Mouse (Mus musculus): ENCODE data around the gene Pzp. TPM values are rescaled to one million over a fixed set of nuclear protein-coding genes. Genes with fewer than 3 reads are reported as not detected.

Pzp gene
- polyA plus RNA-seq, 1 experiment from 2014 or later: 0.35 TPM

GRCm38 (mm10) chr6:128460729-128461503, 65.6 kb downstream of the Pzp start:
- Histone ChIP-seq H3K4me2 (replicated peaks; ENCODE audit: low read depth, low read length) (no peak overlapping the region), H3K4me3 (ENCODE audit: low read depth, low read length) (no peak overlapping the region), H3K9ac (replicated peaks; ENCODE audit: low read depth) (no peak overlapping the region), H3K36me3 (ENCODE audit: insufficient read depth, low read length) (no peaks in the 10 kb centered on the region), H3K27ac (ENCODE audit: low read length) (no peak overlapping the region), H3K9me3 (ENCODE audit: low read length) (no peaks in the 10 kb centered on the region), H3K27me3 (replicated peaks; ENCODE audit: insufficient read depth, low read length) (no peaks in the 10 kb centered on the region), H3K4me1 (ENCODE audit: insufficient read depth, low read depth, low read length) (no peaks in the 10 kb centered on the region)
- WGBS: 74% methylated on average over 14 of the region's 14 CpGs
- TF ChIP-seq EP300 (IDR thresholded peaks at IDR 0.05) (no peak), CTCF (IDR thresholded peaks at IDR 0.05) (no peak)
- no peak for DNase-seq (ENCODE audit: low spot score)
- ATAC-seq: no peak

GRCm38 (mm10) chr6:128460321-128460720, 66.2 kb downstream of the Pzp start:
- Histone ChIP-seq H3K27me3 (replicated peaks; ENCODE audit: insufficient read depth, low read length) (no peaks in the 10 kb centered on the region), H3K9ac (replicated peaks; ENCODE audit: low read depth) (no peak overlapping the region), H3K4me2 (replicated peaks; ENCODE audit: low read depth, low read length) (no peak overlapping the region), H3K4me3 (ENCODE audit: low read depth, low read length) (no peak overlapping the region), H3K4me1 (ENCODE audit: insufficient read depth, low read depth, low read length) (no peaks in the 10 kb centered on the region), H3K27ac (ENCODE audit: low read length) (no peak overlapping the region), H3K9me3 (ENCODE audit: low read length) (no peaks in the 10 kb centered on the region), H3K36me3 (ENCODE audit: insufficient read depth, low read length) (no peaks in the 10 kb centered on the region)
- no peak for DNase-seq (ENCODE audit: low spot score)
- no peak for ATAC-seq
- no peak for TF ChIP-seq CTCF (IDR thresholded peaks at IDR 0.05)
- TF ChIP-seq EP300 (IDR thresholded peaks at IDR 0.05): no peak
- 28% methylated on average over 2 of the region's 2 CpGs for WGBS

- no peak for DNase-seq (ENCODE audit: low spot score)
- no peak overlapping the region for H3K4me3 ChIP-seq (ENCODE audit: low read depth, low read length)
- H3K27ac ChIP-seq (ENCODE audit: low read length): no peak overlapping the region
- H3K27me3 ChIP-seq (replicated peaks; ENCODE audit: insufficient read depth, low read length): no peaks in the 10 kb centered on the region
- TF ChIP-seq EP300 (IDR thresholded peaks at IDR 0.05): no peak
- TF ChIP-seq CTCF (IDR thresholded peaks at IDR 0.05): no peak
- 77% methylated on average over 5 of the region's 5 CpGs for WGBS
- no peaks in the 10 kb centered on the region for H3K4me1 ChIP-seq (ENCODE audit: insufficient read depth, low read depth, low read length)
- H3K4me2 ChIP-seq (replicated peaks; ENCODE audit: low read depth, low read length): no peak overlapping the region
- H3K9me3 ChIP-seq (ENCODE audit: low read length): no peaks in the 10 kb centered on the region
- H3K36me3 ChIP-seq (ENCODE audit: insufficient read depth, low read length): no peaks in the 10 kb centered on the region
- no peak for ATAC-seq
- H3K9ac ChIP-seq (replicated peaks; ENCODE audit: low read depth): no peak overlapping the region
These were observed 69.3 kb downstream of the Pzp start for GRCm38 (mm10) chr6:128457186-128457585.

GRCm38 (mm10) chr6:128455835-128456605, 70.5 kb downstream of the Pzp start:
- TF ChIP-seq EP300 (IDR thresholded peaks at IDR 0.05) (no peak), CTCF (IDR thresholded peaks at IDR 0.05) (no peak)
- Histone ChIP-seq H3K36me3 (ENCODE audit: insufficient read depth, low read length) (no peaks in the 10 kb centered on the region), H3K9ac (replicated peaks; ENCODE audit: low read depth) (no peak overlapping the region), H3K4me1 (ENCODE audit: insufficient read depth, low read depth, low read length) (no peaks in the 10 kb centered on the region), H3K27ac (ENCODE audit: low read length) (no peak overlapping the region), H3K4me3 (ENCODE audit: low read depth, low read length) (no peak overlapping the region), H3K27me3 (replicated peaks; ENCODE audit: insufficient read depth, low read length) (no peaks in the 10 kb centered on the region), H3K9me3 (ENCODE audit: low read length) (no peaks in the 10 kb centered on the region), H3K4me2 (replicated peaks; ENCODE audit: low read depth, low read length) (no peak overlapping the region)
- WGBS: 51% methylated on average over 12 of the region's 12 CpGs
- DNase-seq (ENCODE audit: low spot score) (no peak), ATAC-seq (no peak)

- 93% methylated on average over 5 of the region's 5 CpGs for WGBS
- no peak for TF ChIP-seq EP300 (IDR thresholded peaks at IDR 0.05)
- no peak for TF ChIP-seq CTCF (IDR thresholded peaks at IDR 0.05)
- H3K27ac ChIP-seq (ENCODE audit: low read length): no peak overlapping the region
- H3K4me1 ChIP-seq (ENCODE audit: insufficient read depth, low read depth, low read length): no peaks in the 10 kb centered on the region
- DNase-seq (ENCODE audit: low spot score) (no peak), ATAC-seq (no peak)
- H3K9me3 ChIP-seq (ENCODE audit: low read length): no peaks in the 10 kb centered on the region
- H3K27me3 ChIP-seq (replicated peaks; ENCODE audit: insufficient read depth, low read length): no peaks in the 10 kb centered on the region
- no peaks in the 10 kb centered on the region for H3K36me3 ChIP-seq (ENCODE audit: insufficient read depth, low read length)
- no peak overlapping the region for H3K9ac ChIP-seq (replicated peaks; ENCODE audit: low read depth)
- H3K4me3 ChIP-seq (ENCODE audit: low read depth, low read length): no peak overlapping the region
- no peak overlapping the region for H3K4me2 ChIP-seq (replicated peaks; ENCODE audit: low read depth, low read length)
These were observed 79.5 kb downstream of the Pzp start for GRCm38 (mm10) chr6:128447063-128447462.

- H3K9ac ChIP-seq (replicated peaks; ENCODE audit: low read depth): no peak overlapping the region
- no peaks in the 10 kb centered on the region for H3K36me3 ChIP-seq (ENCODE audit: insufficient read depth, low read length)
- 19% methylated on average over 14 of the region's 14 CpGs for WGBS
- peak; percentile 81 for ATAC-seq
- no peak overlapping the region for H3K27ac ChIP-seq (ENCODE audit: low read length)
- peak overlapping the region; percentile 8 for H3K4me3 ChIP-seq (ENCODE audit: low read depth, low read length)
- peak overlapping the region; percentile 41 for H3K4me2 ChIP-seq (replicated peaks; ENCODE audit: low read depth, low read length)
- no peaks in the 10 kb centered on the region for H3K9me3 ChIP-seq (ENCODE audit: low read length)
- H3K27me3 ChIP-seq (replicated peaks; ENCODE audit: insufficient read depth, low read length): no peaks in the 10 kb centered on the region
- DNase-seq (ENCODE audit: low spot score): peak; percentile 87
- TF ChIP-seq EP300 (IDR thresholded peaks at IDR 0.05): no peak
- TF ChIP-seq CTCF (IDR thresholded peaks at IDR 0.05): peak; percentile 84
- H3K4me1 ChIP-seq (ENCODE audit: insufficient read depth, low read depth, low read length): no peaks in the 10 kb centered on the region
These were observed 80.6 kb downstream of the Pzp start for GRCm38 (mm10) chr6:128445761-128446535.

Measured in lung, postnatal 0 days (tissue).